Mouse (Mus musculus) midbrain, postnatal 0 days (tissue): ENCODE results near the gene Ccdc61. TPM values are rescaled to one million over a fixed set of nuclear protein-coding genes. Genes with fewer than 3 reads are reported as not detected.
"Not testable (repeated sequence)": the region's sequence is repeated elsewhere in the genome, so short reads cannot be mapped to it uniquely, and the experiment has no call there.

Source experiments
- ATAC-seq: fragments of 200-750 bp; cut with Nextera tagmentation; 2 replicates; pipeline ENCODE4 v1.8.0; 2017; ENCODE audit warnings: moderate number of reproducible peaks, mild to moderate bottlenecking, moderate TSS enrichment, moderate library complexity; ENCODE audit not compliant: low FRiP score
- DNase-seq: peaks from one replicate; pipeline ENCODE4 v3.0.0-alpha.2; 2015; ENCODE audit warnings: low spot score
- H3K27ac ChIP-seq: fragments of 300-500 bp; sonication (generic); 2 replicates; pipeline ENCODE4 v1.5.1; 2014; ENCODE audit warnings: low read depth, mild to moderate bottlenecking, low read length, mixed read lengths
- H3K27me3 ChIP-seq: fragments of 300-500 bp; sonication (generic); 2 replicates; pipeline ENCODE4 v1.6.1; 2014; ENCODE audit warnings: low read length, control low read depth, mixed read lengths; ENCODE audit not compliant: insufficient read depth
- H3K36me3 ChIP-seq: fragments of 300-500 bp; sonication (generic); 2 replicates; pipeline ENCODE4 v1.6.1; 2014; ENCODE audit warnings: low read length, control low read depth, mixed read lengths; ENCODE audit not compliant: insufficient read depth
- H3K4me1 ChIP-seq: fragments of 300-500 bp; sonication (generic); 2 replicates; pipeline ENCODE4 v1.6.1; 2014; ENCODE audit warnings: mild to moderate bottlenecking, control low read depth, antibody characterized with exemption, low read length, mixed read lengths; ENCODE audit not compliant: insufficient read depth
- H3K4me2 ChIP-seq: fragments of 300-500 bp; sonication (generic); 2 replicates; pipeline ENCODE4 v1.6.1; 2014; ENCODE audit warnings: low read depth, mild to moderate bottlenecking, low read length, mixed read lengths; ENCODE audit not compliant: poor library complexity, severe bottlenecking
- H3K4me3 ChIP-seq: fragments of 300-500 bp; sonication (generic); 2 replicates; pipeline ENCODE4 v1.5.1; 2014; ENCODE audit warnings: low read depth, mild to moderate bottlenecking, low read length, moderate library complexity
- H3K9ac ChIP-seq: fragments of 300-500 bp; sonication (generic); replicated peaks from 2 replicates; pipeline ENCODE4 v1.6.1; 2014; ENCODE audit warnings: mild to moderate bottlenecking, low read length, moderate library complexity, mixed read lengths; ENCODE audit not compliant: poor library complexity, severe bottlenecking
- H3K9me3 ChIP-seq: fragments of 300-500 bp; sonication (generic); 2 replicates; pipeline ENCODE4 v1.6.1; 2016; ENCODE audit warnings: low read length, control low read depth
- CTCF ChIP-seq: IDR thresholded peaks from 2 replicates; pipeline ENCODE4 v1.5.1; 2016; ENCODE audit warnings: antibody characterized with exemption, mild to moderate bottlenecking
- WGBS: fragments of 180-500 bp; shearing (Covaris S2); extraction: QIAGEN DNeasy Blood & Tissue Kit; methylation state at CpG from one replicate; pipeline ENCODE4 v1.1.7; 2014; 5-methylcytosine and 5-hydroxymethylcytosine counted together
- polyA plus RNA-seq: library from polyadenylated mRNA; unstranded; fragments of >200 nt; fragmentation: Nextera tagmentation; extraction: Ambion mirVana; gene quantifications from 2 replicates; pipeline ENCODE4 v1.2.1, GENCODE M21; 2015
- total RNA-seq: library from RNA; depleted of rRNA; stranded (reverse); fragments of >200 nt; gene quantifications from 2 replicates; pipeline ENCODE4 v1.2.3, GENCODE M21; 2014

Ccdc61 gene
- total and polyA plus RNA-seq, 2 experiments from 2014 or later, result 21.3 to 29.5 TPM

DNA sequence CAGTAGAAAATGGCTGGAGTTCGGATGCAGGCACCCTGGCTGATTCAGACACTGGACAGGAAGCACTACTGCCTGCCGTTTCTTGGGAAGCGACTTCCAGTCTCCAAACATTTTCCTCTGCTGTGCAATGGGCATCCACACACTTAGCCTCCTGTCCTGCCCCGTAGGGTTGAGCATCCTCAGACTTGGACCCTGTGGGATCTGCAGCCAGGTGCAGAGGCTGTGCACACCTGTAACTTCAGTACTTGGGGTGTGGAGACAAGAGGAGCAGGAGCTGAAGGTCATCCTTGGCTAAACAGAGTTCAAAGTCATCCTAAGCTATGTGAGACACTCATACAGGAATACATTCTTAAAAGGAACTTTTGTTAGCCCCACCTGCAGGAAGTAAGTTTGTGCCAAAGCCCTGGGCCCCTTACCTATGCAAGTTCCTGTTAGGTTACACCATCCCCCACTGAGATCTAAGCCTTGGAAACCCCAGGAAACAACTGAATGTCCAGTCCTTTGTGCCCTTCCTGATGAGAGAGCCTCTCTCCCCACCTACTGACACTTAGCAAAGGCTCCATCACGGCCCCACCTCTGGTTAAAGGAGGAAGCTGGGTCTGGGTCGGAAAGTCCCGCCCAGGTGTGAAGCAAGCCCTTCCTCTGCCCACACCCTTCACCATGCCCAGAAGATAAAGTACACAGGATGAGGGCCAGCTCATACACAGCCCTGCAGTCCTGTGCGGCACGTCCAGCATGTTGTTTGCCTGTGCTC is 26.0 kb downstream of the Ccdc61 start:
- Histone ChIP-seq H3K27ac (no peak overlapping the region), H3K27me3 (no peaks in the 10 kb centered on the region), H3K9ac (no peak overlapping the region), H3K9me3 (no peaks in the 10 kb centered on the region), H3K4me2 (no peak overlapping the region), H3K4me3 (no peak overlapping the region), H3K4me1 (no peaks in the 10 kb centered on the region), H3K36me3 (no peaks in the 10 kb centered on the region)
- no peak for ATAC-seq
- no peak for DNase-seq
- 65% methylated on average over 9 of the region's 9 CpGs for WGBS
- TF ChIP-seq CTCF, result no peak

DNA sequence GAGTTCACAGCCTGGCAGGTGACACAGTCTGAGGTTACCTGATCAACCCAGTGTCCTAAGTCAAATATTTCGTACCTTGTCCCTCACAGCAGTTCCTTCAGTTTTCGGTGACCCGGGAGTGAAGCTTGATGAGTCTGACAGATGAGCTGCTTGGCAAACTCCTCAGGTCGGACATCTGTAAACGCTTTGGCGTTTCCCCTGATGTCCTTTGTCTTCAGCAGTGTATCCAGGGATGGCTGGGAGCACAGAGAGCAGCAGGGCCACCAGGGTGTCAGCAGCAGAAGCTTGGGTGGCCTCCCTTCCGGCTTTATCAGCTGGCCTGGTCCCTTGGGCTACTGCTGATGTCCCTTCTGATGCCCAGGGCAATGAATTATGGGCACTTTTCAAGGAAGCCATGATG is 31.5 kb downstream of the Ccdc61 start:
- no peak overlapping the region for H3K27ac ChIP-seq

DNA sequence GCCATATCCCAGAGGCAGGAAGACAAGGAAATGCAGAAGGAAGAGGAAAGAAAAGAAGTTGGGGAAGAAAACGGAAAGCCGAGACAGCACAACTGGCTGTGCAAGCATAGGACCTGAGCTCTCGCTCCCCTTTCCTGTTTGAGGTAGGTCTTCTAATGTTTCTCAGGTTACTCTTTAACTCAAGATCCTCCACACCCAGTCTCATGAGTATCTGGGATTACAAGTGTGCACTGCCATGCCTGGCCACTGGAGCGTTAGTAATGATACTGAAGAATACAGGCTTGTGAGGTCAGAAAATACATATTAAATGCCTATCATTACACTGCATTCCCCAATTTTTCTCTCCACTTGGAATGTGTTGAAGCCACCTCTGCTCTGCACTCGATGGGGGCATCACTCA is 34.8 kb downstream of the Ccdc61 start:
- no peak overlapping the region for H3K9ac ChIP-seq
- no peak overlapping the region for H3K4me3 ChIP-seq
- no peak for TF ChIP-seq CTCF
- no peaks in the 10 kb centered on the region for H3K36me3 ChIP-seq
- no peak overlapping the region for H3K27ac ChIP-seq
- no peak overlapping the region for H3K4me2 ChIP-seq
- no peaks in the 10 kb centered on the region for H3K9me3 ChIP-seq
- WGBS, result 86% methylated on average over 5 of the region's 5 CpGs
- no peaks in the 10 kb centered on the region for H3K4me1 ChIP-seq
- DNase-seq (no peak), ATAC-seq (no peak)
- no peaks in the 10 kb centered on the region for H3K27me3 ChIP-seq

More for the DNA sequence above, 31.5 kb downstream of the Ccdc61 start:
- Histone ChIP-seq H3K9ac (no peak overlapping the region), H3K9me3 (no peaks in the 10 kb centered on the region), H3K4me3 (no peak overlapping the region), H3K36me3 (no peaks in the 10 kb centered on the region), H3K27me3 (no peaks in the 10 kb centered on the region), H3K4me2 (no peak overlapping the region), H3K4me1 (no peaks in the 10 kb centered on the region)
- no peak for DNase-seq
- TF ChIP-seq CTCF, result no peak
- ATAC-seq, result no peak
- WGBS, result 81% methylated on average over 7 of the region's 7 CpGs

DNA sequence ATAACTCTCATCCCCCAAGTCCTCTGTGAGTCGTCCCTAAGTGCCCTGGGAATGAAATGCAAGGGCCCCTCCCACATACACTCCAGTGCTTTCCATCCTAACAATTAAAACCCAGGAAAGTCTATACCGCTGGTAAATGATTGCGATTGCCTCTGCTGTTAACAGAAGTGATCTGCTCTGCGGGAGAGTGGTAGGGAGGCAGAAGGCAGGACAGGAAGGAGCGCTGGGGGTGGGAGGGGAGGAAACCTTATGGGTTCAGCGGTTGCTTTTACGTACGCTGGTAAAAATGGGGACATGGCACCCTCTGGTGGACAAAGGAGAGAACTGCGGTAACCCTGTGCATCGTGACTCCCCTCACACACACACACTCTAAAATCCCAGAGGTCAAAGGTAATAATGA is 37.0 kb downstream of the Ccdc61 start:
- Histone ChIP-seq H3K4me1 (no peaks in the 10 kb centered on the region), H3K9me3 (no peaks in the 10 kb centered on the region), H3K27me3 (no peaks in the 10 kb centered on the region), H3K9ac (no peak overlapping the region; the same call in 1 of the 2 replicates), H3K36me3 (no peaks in the 10 kb centered on the region), H3K27ac (no peak overlapping the region), H3K4me3 (peak overlapping the region; percentile 41), H3K4me2 (peak overlapping the region; percentile 91)
- DNase-seq (peak; percentile 87), ATAC-seq (peak; percentile 72)
- TF ChIP-seq CTCF, result peak; percentile 94
- WGBS, result 0% methylated on average over 10 of the region's 10 CpGs

DNA sequence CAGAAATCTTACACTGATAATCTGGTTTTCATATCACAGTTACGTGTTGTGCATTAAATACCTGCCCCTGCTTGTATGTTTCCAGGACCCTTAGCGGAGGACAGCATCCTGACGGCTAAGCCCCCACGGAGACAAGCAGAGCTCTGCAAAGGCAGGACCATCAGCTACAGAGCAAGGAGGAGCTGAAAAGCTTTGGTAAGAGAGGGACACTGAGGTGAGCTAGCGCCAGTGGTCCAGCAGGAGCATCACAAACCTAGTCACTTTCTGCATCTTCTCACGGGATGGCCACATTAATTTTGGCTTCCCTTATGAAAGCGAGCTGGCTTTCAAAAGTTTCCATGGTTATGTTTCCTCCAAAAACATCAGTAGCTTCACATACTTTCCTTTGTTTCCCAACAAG is 37.4 kb downstream of the Ccdc61 start:
- Histone ChIP-seq H3K9me3 (no peaks in the 10 kb centered on the region), H3K27ac (no peak overlapping the region), H3K9ac (no peak overlapping the region; the same call in 1 of the 2 replicates), H3K4me3 (peak overlapping the region; percentile 41), H3K4me1 (no peaks in the 10 kb centered on the region), H3K36me3 (no peaks in the 10 kb centered on the region), H3K27me3 (no peaks in the 10 kb centered on the region), H3K4me2 (peak overlapping the region; percentile 91)
- DNase-seq, result no peak
- no peak for TF ChIP-seq CTCF
- WGBS, result 2% methylated on average over 7 of the region's 7 CpGs
- ATAC-seq, result peak; percentile 59

DNA sequence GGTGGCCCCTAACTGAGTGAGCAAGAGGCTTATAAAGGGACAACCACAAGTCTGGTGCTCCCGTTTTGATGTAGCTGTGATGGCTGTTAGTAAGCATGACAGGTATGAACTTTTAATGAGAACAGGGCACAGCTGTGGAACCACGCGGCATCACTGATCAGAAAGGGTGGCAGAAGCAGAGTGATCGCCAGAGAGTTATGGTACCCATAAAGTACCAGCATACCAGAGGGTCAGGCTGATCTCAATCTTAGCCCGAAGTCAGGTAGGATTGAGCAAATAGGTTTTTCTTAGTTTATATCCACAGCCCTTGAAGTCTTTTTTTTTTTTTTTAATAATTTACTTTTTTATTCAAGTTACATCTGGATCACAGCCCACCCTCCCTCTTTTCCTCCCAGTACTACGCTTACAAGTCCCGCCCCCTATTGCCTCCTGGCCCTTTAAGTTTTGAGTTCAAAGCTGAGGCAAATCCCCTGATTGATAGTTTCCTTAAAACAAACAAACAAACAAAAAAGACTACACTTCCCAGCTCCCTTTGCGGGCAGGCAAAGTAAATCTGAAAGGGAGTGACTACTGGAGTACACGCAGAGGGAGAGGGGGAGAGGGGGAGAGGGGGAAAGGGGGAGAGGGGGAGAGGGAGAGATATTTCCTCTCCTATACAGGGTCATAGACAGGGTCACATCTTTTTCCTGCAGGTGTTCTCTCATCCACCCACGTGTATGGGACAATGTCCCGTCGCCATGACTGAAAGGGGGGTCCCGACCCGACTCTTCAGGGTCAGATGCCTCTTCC is 38.0 kb downstream of the Ccdc61 start:
- no peaks in the 10 kb centered on the region for H3K4me1 ChIP-seq
- H3K27ac ChIP-seq, result no peak overlapping the region
- H3K27me3 ChIP-seq, result no peaks in the 10 kb centered on the region
- no peaks in the 10 kb centered on the region for H3K36me3 ChIP-seq
- 27% methylated on average over 13 of the region's 14 CpGs for WGBS
- no peak for TF ChIP-seq CTCF
- H3K9ac ChIP-seq, result no peak overlapping the region; the same call in 1 of the 2 replicates
- no peaks in the 10 kb centered on the region for H3K9me3 ChIP-seq
- peak overlapping the region; percentile 91 for H3K4me2 ChIP-seq
- H3K4me3 ChIP-seq, result peak overlapping the region; percentile 41
- ATAC-seq, result peak; percentile 50
- DNase-seq, result no peak

DNA sequence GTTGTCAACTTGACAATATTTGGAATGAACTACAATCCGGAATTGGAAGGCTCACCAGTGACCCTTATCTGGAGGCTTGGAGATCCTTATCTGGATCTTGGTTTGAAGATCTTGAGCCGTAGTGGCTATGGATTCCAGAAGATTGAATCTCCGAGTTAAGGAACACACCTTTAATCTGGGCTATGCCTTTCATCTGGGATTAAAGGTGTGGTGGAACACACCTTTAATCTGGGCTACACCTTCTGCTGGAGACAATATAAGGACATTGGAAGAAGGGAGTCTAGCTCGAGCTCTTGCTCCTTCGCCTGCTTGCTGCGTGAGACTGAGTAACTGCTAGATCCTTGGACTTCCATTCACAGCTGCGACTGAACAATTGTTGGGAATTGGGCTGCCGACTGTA is 39.2 kb downstream of the Ccdc61 start, which contains the start of gene Pglyrp1:
Gene Pglyrp1 (plus strand): TSS at position 301 of the 400 bp plus-strand sequence.
- H3K4me1 ChIP-seq, H3K9ac ChIP-seq, H3K27me3 ChIP-seq, H3K9me3 ChIP-seq, H3K27ac ChIP-seq, H3K4me3 ChIP-seq, H3K36me3 ChIP-seq, ATAC-seq, H3K4me2 ChIP-seq, DNase-seq: not testable (repeated sequence)
- no CpG with 5 or more reads among the region's 8 CpGs for WGBS
